Mouse (Mus musculus) intestine, embryonic 14.5 days (tissue): ENCODE measurements around the gene Shprh. TPM values are rescaled to one million over a fixed set of nuclear protein-coding genes. Genes with fewer than 3 reads are reported as not detected.
"Not testable (repeated sequence)": the region's sequence is repeated elsewhere in the genome, so short reads cannot be mapped to it uniquely, and the experiment has no call there.

Experiments
- ATAC-seq: fragments of 200-750 bp; cut with Nextera tagmentation; replicated peaks from 2 replicates; pipeline ENCODE4 v1.8.0; 2017; ENCODE audit warnings: low read depth, moderate number of reproducible peaks, moderate TSS enrichment, moderate library complexity; ENCODE audit not compliant: low FRiP score, low TSS enrichment
- DNase-seq: peaks from one replicate; pipeline ENCODE4 v3.0.0-alpha.2; 2018; ENCODE audit warnings: low spot score
- H3K27ac ChIP-seq: fragments of 300-500 bp; sonication (generic); 2 replicates; pipeline ENCODE4 v1.5.1; 2014; ENCODE audit warnings: low read depth, mild to moderate bottlenecking, control low read depth
- H3K27me3 ChIP-seq: fragments of 300-500 bp; sonication (generic); replicated peaks from 2 replicates; pipeline ENCODE4 v1.6.1; 2014; ENCODE audit warnings: low read length, control low read depth; ENCODE audit not compliant: control insufficient read depth, insufficient read depth
- H3K36me3 ChIP-seq: fragments of 300-500 bp; sonication (generic); 2 replicates; pipeline ENCODE4 v1.6.1; 2014; ENCODE audit warnings: low read length, control low read depth; ENCODE audit not compliant: control insufficient read depth, insufficient read depth
- H3K4me1 ChIP-seq: fragments of 300-500 bp; sonication (generic); replicated peaks from 2 replicates; pipeline ENCODE4 v1.6.1; 2014; ENCODE audit warnings: low read length, control low read depth, mixed read lengths; ENCODE audit not compliant: control insufficient read depth, insufficient read depth
- H3K4me2 ChIP-seq: fragments of 300-500 bp; sonication (generic); 2 replicates; pipeline ENCODE4 v1.6.1; 2014; ENCODE audit warnings: low read length
- H3K4me3 ChIP-seq: fragments of 300-500 bp; sonication (generic); 2 replicates; pipeline ENCODE4 v1.5.1; 2014; ENCODE audit warnings: low read depth, low read length, control low read depth, mixed read lengths
- H3K9ac ChIP-seq: fragments of 300-500 bp; sonication (generic); 2 replicates; pipeline ENCODE4 v1.6.1; 2014; ENCODE audit warnings: mild to moderate bottlenecking, low read length
- H3K9me3 ChIP-seq: fragments of 300-500 bp; sonication (generic); 2 replicates; pipeline ENCODE4 v1.6.1; 2016; ENCODE audit warnings: low read length, control low read depth; ENCODE audit not compliant: control insufficient read depth
- WGBS: fragments of 180-500 bp; shearing (Covaris S2); extraction: QIAGEN DNeasy Blood & Tissue Kit; methylation state at CpG from one replicate; pipeline ENCODE4 v1.1.7; 2014; 5-methylcytosine and 5-hydroxymethylcytosine counted together
- polyA plus RNA-seq: library from polyadenylated mRNA; unstranded; fragments of >200 nt; fragmentation: Nextera tagmentation; extraction: Ambion mirVana; gene quantifications from 2 replicates; pipeline ENCODE4 v1.2.1, GENCODE M21; 2014

The Shprh gene
- polyA plus RNA-seq, 1 experiment from 2014 or later = 20.6 TPM

DNA sequence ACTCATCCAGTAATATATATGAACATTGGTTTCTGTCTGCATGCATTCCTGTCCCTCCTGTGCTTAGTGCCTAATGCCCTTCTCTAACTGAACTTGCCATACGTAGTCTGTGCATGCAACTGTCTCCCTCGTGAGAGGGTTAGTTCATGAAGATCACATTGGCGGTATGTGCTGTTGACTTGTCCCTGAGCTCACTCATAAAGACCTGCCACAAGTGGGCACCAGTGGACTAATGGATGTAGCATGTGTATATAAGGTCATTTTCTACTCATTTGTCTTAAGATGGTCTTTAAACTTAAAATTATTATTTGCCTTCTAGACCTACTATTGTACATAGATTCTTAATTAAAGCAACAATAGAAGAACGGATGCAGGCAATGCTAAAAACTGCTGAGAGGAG is 62.8 kb downstream of the Shprh start:
- no peak overlapping the region for H3K4me2 ChIP-seq
- no peak for DNase-seq
- no peaks in the 10 kb centered on the region for H3K27me3 ChIP-seq
- H3K9me3 ChIP-seq = no peaks in the 10 kb centered on the region
- H3K27ac ChIP-seq = no peak overlapping the region
- WGBS = 82% methylated on average over 4 of the region's 4 CpGs
- no peak overlapping the region for H3K4me3 ChIP-seq
- peaks cover 68% of the 10 kb centered on the region for H3K36me3 ChIP-seq
- no peak overlapping the region for H3K9ac ChIP-seq
- no peak for ATAC-seq
- no peaks in the 10 kb centered on the region for H3K4me1 ChIP-seq

DNA sequence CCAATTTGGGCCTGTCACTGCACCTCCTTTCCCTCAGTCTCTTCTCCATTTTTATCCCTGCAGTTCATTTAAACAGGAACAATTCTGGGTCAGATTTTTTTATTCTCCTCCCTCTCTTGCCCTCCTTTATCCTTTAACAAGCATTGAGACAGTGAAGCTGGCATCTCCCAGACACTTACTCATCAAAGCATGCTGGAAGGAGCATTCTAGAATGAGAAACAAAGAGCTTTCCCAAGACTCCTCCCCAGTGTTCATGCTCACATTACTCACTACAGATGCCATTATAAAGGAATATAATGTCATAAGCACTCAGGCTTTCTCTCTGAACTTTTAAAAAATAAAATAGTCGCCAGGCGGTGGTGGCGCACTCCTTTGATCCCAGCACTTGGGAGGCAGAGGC is 77.2 kb downstream of the Shprh start:
- DNase-seq (no peak), ATAC-seq (no peak)
- no peaks in the 10 kb centered on the region for H3K9me3 ChIP-seq
- no peak overlapping the region for H3K4me3 ChIP-seq
- H3K4me1 ChIP-seq = peaks cover 11% of the 10 kb centered on the region; the same call in 1 of the 2 replicates
- H3K4me2 ChIP-seq = no peak overlapping the region
- H3K27ac ChIP-seq = no peak overlapping the region
- no peaks in the 10 kb centered on the region for H3K36me3 ChIP-seq
- WGBS = 94% methylated on average over 3 of the region's 3 CpGs
- H3K27me3 ChIP-seq = no peaks in the 10 kb centered on the region
- H3K9ac ChIP-seq = no peak overlapping the region

DNA sequence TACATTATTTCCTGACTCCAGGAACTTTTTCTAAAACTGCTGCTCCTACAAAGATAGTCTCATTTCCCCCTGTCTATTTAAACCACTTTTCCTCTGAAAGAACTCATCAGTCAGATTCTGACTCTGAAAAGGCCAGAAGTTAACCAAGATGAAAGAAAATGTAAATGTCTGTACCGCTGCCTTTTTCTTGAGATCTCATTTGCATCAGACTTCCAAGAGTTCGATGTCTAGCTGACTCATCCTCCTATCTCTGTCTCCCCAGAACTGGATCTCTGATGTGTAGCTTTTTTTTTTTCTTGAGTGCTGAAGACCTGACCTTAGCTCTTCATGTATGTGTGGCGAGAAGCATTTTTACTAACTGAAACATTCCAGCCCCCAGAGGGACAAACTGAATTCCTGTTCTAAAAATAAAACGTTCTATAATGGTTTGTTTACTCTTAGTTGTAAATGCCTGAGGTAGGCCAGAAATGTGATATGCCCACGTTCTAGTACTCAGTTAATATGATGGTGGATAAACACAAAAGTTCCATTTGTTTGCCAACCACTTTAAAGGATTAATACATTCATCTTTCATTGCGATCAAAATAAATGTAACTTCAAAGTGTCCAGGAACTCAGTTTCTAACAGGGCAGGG is 80.4 kb downstream of the Shprh start:
- H3K9ac ChIP-seq = no peak overlapping the region
- peaks cover 11% of the 10 kb centered on the region; the same call in 1 of the 2 replicates for H3K4me1 ChIP-seq
- no peak overlapping the region for H3K27ac ChIP-seq
- no peaks in the 10 kb centered on the region for H3K36me3 ChIP-seq
- H3K4me3 ChIP-seq = no peak overlapping the region
- DNase-seq (no peak), ATAC-seq (no peak)
- no peaks in the 10 kb centered on the region for H3K27me3 ChIP-seq
- H3K9me3 ChIP-seq = no peaks in the 10 kb centered on the region
- WGBS = 11% methylated on average over 6 of the region's 6 CpGs
- H3K4me2 ChIP-seq = peak overlapping the region; percentile 4; the same call in 1 of the 2 replicates

DNA sequence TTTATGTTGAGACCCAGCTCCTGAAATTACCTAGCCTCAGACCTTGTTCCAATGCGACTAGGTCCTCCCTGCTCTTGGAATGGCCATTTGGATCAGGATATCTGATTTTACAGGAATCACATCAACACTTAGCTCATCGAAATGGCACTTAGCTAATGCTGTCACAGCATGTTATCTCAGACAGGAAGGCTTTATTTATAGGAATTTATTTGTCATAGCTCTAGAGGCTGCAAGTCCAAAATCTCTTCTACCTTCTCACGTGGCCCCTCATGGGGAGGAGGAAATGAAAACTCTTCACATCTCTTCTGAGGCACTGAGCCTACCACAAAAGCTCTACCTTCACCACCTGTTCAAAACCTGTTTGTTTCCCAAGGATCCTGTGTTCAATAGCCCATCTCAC is 84.0 kb downstream of the Shprh start:
- H3K27me3 ChIP-seq = no peaks in the 10 kb centered on the region
- WGBS = 58% methylated on average over 3 of the region's 3 CpGs
- no peak overlapping the region for H3K4me2 ChIP-seq
- no peak for ATAC-seq
- H3K9ac ChIP-seq = no peak overlapping the region
- peaks cover 11% of the 10 kb centered on the region; the same call in 1 of the 2 replicates for H3K4me1 ChIP-seq
- no peak for DNase-seq
- H3K4me3 ChIP-seq = no peak overlapping the region
- H3K27ac ChIP-seq = no peak overlapping the region
- H3K9me3 ChIP-seq = no peaks in the 10 kb centered on the region
- no peaks in the 10 kb centered on the region for H3K36me3 ChIP-seq

DNA sequence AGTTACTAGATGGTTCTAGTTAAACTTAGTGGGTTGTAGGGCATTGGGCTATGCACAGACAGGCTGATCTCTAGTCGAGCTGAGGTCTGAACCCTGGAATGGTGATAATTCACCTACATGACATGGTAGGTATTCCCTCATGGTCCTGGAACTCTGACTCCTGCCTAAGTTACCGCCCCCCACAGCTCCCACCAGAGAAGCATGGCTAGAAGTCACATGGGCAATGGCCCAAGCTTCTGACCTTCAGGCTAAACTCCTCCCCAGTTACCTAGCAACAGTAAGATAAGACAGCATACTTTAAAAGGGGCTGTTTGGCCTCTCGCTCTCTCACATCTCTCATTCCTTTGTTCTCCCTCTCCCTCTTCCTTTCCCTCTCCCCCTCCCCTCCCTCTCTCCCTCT is 93.8 kb downstream of the Shprh start:
- DNase-seq, H3K27me3 ChIP-seq, H3K9ac ChIP-seq, H3K27ac ChIP-seq, H3K4me1 ChIP-seq, H3K4me3 ChIP-seq, H3K36me3 ChIP-seq, H3K4me2 ChIP-seq, H3K9me3 ChIP-seq, ATAC-seq: not testable (repeated sequence)
- WGBS = 41% methylated on average over 3 of the region's 3 CpGs

DNA sequence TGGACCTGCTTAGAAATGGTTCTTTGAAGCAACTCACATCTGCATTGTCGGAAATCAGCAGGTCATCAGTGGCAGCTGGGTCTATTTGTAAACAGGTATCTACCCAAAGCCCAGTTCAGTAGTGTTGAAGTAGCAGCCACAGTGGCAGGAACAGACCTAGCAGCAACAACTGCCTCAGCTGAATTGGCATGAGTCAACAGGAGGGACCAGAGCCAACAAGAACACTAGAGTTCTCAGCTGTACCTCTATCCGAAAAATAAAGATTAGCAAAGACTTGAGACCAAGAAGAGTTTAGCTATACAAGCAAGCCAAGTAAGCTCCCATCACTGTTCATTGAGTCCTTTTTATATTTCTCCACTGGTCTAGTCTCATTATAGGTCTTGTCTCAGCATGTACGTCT is 99.0 kb downstream of the Shprh start:
- no peaks in the 10 kb centered on the region for H3K36me3 ChIP-seq
- no peaks in the 10 kb centered on the region for H3K9me3 ChIP-seq
- H3K27ac ChIP-seq = no peak overlapping the region
- H3K4me3 ChIP-seq = no peak overlapping the region
- 88% methylated on average over 3 of the region's 3 CpGs for WGBS
- H3K27me3 ChIP-seq = no peaks in the 10 kb centered on the region
- 0 out of 2 replicates have a peak, but pooled peaks cover 6% of the 10 kb centered on the region for H3K4me1 ChIP-seq
- no peak overlapping the region for H3K4me2 ChIP-seq
- H3K9ac ChIP-seq = no peak overlapping the region
- no peak for DNase-seq
- ATAC-seq = no peak

DNA sequence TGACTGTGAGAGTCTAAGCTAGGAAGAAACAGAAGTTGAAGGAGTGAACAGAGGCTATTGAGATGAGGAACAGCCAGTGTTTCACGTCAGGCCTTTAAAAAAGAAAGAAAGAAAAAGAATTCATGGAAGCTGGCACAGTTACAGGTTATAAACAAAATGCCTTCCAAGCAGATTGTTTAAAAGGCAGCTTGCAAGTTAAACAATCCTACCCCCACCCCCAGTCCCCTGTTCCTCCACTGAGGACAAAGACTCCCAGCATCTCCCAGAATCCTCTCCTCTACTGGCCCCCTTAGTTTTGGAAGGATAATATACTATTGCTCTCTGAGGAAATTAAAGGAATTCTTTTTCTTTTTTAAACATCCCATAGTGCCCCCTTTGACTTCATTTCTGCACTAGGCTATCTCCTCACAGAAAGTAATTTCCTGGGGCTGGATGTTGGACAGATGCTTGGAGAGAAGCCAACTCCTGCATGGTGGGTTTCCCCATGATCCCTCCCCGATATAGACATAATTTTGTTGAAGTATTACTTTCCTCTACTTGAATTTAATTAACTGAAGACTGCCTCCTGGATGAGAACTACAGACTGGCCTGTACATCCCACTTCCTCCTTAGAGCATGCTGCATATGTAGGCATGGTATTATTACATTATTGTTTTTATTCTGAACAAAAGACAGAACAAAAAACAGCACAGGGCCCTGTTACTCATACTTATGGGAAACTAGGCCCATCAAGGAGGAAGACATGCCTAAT is 101.2 kb downstream of the Shprh start:
- ATAC-seq = no peak
- 20% methylated on average over 2 of the region's 2 CpGs for WGBS
- H3K9ac ChIP-seq = no peak overlapping the region
- H3K27ac ChIP-seq = no peak overlapping the region
- H3K4me2 ChIP-seq = no peak overlapping the region
- H3K36me3 ChIP-seq = no peaks in the 10 kb centered on the region
- no peak overlapping the region for H3K4me3 ChIP-seq
- 0 out of 2 replicates have a peak, but pooled peaks cover 6% of the 10 kb centered on the region for H3K4me1 ChIP-seq
- no peak for DNase-seq
- H3K9me3 ChIP-seq = no peaks in the 10 kb centered on the region
- no peaks in the 10 kb centered on the region for H3K27me3 ChIP-seq

DNA sequence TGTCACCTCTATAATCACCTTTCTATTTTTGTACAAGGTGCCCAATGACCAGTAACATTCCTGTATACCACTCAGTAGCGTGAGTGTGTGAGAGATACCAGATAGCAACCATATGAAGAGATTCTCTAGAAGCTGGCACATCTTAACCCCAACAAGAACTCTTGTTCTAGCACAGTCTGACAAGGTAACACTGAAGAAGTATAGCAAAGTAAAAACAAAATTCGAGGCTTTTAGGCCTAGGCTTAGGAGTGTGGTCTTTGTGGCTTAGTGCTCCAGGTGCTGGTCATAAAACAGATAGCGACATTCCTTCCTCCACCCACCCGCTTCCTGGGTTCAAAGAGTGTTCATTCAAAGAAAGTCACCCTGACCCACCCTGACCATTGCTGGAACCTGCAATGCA is 104.4 kb downstream of the Shprh start:
- ATAC-seq, H3K4me1 ChIP-seq, H3K4me3 ChIP-seq, H3K27me3 ChIP-seq, DNase-seq, H3K9me3 ChIP-seq, H3K36me3 ChIP-seq, H3K27ac ChIP-seq, H3K4me2 ChIP-seq, H3K9ac ChIP-seq: not testable (repeated sequence)
- 73% methylated on average over 4 of the region's 4 CpGs for WGBS

DNA sequence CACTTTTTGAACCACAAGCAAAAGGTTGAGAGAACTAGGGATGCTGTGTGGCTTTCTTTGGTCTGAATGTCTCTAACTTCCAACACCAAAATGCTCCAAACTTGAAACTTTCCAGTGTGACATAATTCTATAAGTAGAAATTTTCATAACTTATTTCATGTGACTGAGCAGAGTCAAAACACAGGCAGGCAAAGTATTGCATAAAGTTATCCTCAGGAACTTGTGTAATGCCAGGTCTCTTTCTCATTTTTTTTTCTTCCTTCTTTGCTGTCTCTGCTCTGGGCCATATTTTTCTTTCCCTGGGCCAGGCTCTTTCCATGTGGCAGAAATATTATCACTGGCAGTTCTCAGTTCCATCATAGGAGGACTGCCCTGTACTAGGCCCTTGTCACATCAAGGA is 110.9 kb downstream of the Shprh start:
- no peak for ATAC-seq
- Histone ChIP-seq H3K36me3 (no peaks in the 10 kb centered on the region), H3K9ac (no peak overlapping the region), H3K27ac (no peak overlapping the region), H3K4me3 (no peak overlapping the region), H3K4me1 (no peaks in the 10 kb centered on the region), H3K9me3 (no peaks in the 10 kb centered on the region), H3K4me2 (no peak overlapping the region), H3K27me3 (no peaks in the 10 kb centered on the region)
- DNase-seq = no peak
